Mouse (Mus musculus) gastrocnemius, postnatal 36 days (tissue): ENCODE results near the gene Zar1l. TPM values are rescaled to one million over a fixed set of nuclear protein-coding genes. Genes with fewer than 3 reads are reported as not detected.
"Not testable (repeated sequence)": the region's sequence is repeated elsewhere in the genome, so short reads cannot be mapped to it uniquely, and the experiment has no call there.

Experiments
- DNase-seq, 2 experiments: peaks; one replicate each; pipeline ENCODE4 v3.0.0; 2022
- intact Hi-C: fragments of 180-260 bp; cut with DNase I; formaldehyde crosslinking; loops from one replicate; pipeline ENCODE4 v1.15.1; 2025
- long read RNA-seq, 2 experiments: library from polyadenylated mRNA; stranded (forward); transcript quantifications; one replicate each; pipeline ENCODE4 v2.0.0; 2021
- total RNA-seq, 2 experiments: library from RNA; stranded (reverse); gene quantifications; 2 replicates each; pipeline ENCODE4 v1.2.3; 2021

The Zar1l gene
- total RNA-seq: not detected
- long read RNA-seq, experiment 1: 0 reads
- long read RNA-seq, experiment 2: 0 reads

GRCm38 (mm10) chr5:150518064-150518463, at the start of gene Zar1l:
Gene Zar1l, minus strand, starts transcription at chr5:150518164.
- intact Hi-C loops: no loop called here
- DNase-seq: no peak

GRCm38 (mm10) chr5:150566971-150567370, 49.0 kb upstream of the Zar1l start:
- intact Hi-C loops: no loop called here
- DNase-seq: no peak

- no peak for DNase-seq
- intact Hi-C loops: no loop called here
Measured at GRCm38 (mm10) chr5:150566226-150566625, 48.3 kb upstream of the Zar1l start.

GRCm38 (mm10) chr5:150564426-150564825, 46.5 kb upstream of the Zar1l start:
- intact Hi-C loops: no loop called here
- DNase-seq: no peak

- DNase-seq: no peak
- intact Hi-C loops: no loop called here
Measured at GRCm38 (mm10) chr5:150561783-150562182, 43.8 kb upstream of the Zar1l start.

- DNase-seq: no peak
- intact Hi-C loops: no loop called here
Measured at GRCm38 (mm10) chr5:150561376-150561775, 43.4 kb upstream of the Zar1l start.

- intact Hi-C loops: no loop called here
- no peak for DNase-seq
Measured at GRCm38 (mm10) chr5:150560851-150561250, 42.9 kb upstream of the Zar1l start.

- intact Hi-C loops: no loop called here
- no peak for DNase-seq
Measured at GRCm38 (mm10) chr5:150559519-150560103, 41.6 kb upstream of the Zar1l start.

- intact Hi-C loops: no loop called here
Measured at GRCm38 (mm10) chr5:150551637-150552036, 33.7 kb upstream of the Zar1l start.

GRCm38 (mm10) chr5:150543184-150543583, 25.2 kb upstream of the Zar1l start:
- no peak for DNase-seq
- intact Hi-C loops: no loop called here

More at GRCm38 (mm10) chr5:150551637-150552036, 33.7 kb upstream of the Zar1l start:
- no peak for DNase-seq

- intact Hi-C loops: no loop called here
- no peak for DNase-seq
Measured at GRCm38 (mm10) chr5:150541302-150541701, 23.3 kb upstream of the Zar1l start.

GRCm38 (mm10) chr5:150525239-150525638, 7.3 kb upstream of the Zar1l start:
- intact Hi-C loops: no loop called here

GRCm38 (mm10) chr5:150522867-150523234, 4.9 kb upstream of the Zar1l start:
- intact Hi-C loops: loop anchor here (5.0 kb wide), 1 partner anchor 144 kb away; the partner anchor contains the start of gene N4bp2l2
- no peak for DNase-seq

More at GRCm38 (mm10) chr5:150525239-150525638, 7.3 kb upstream of the Zar1l start:
- no peak for DNase-seq

- intact Hi-C loops: loop anchor here (5.0 kb wide), 1 partner anchor 145 kb away; the partner anchor contains the start of gene N4bp2l2
- peak; percentile 81 to 88 for DNase-seq
Measured at GRCm38 (mm10) chr5:150521937-150522866, 4.2 kb upstream of the Zar1l start, which contains the start of gene Brca2. Gene Brca2, plus strand, starts transcription at chr5:150522630.

GRCm38 (mm10) chr5:150519551-150519950, 1.6 kb upstream of the Zar1l start:
- DNase-seq: no peak
- intact Hi-C loops: no loop called here

- intact Hi-C loops: no loop called here
- DNase-seq: no peak
Measured at GRCm38 (mm10) chr5:150514027-150514426, 3.9 kb downstream of the Zar1l start.

- intact Hi-C loops: no loop called here
- DNase-seq: no peak
Measured at GRCm38 (mm10) chr5:150513264-150513663, 4.7 kb downstream of the Zar1l start.

GRCm38 (mm10) chr5:150510451-150511225, 7.3 kb downstream of the Zar1l start:
- intact Hi-C loops: no loop called here
- DNase-seq: no peak

- DNase-seq: peak; percentile 27 to 41
- intact Hi-C loops: no loop called here
Measured at GRCm38 (mm10) chr5:150495792-150496191, 22.2 kb downstream of the Zar1l start.

GRCm38 (mm10) chr5:150491573-150492173, 26.3 kb downstream of the Zar1l start:
- DNase-seq, intact Hi-C loops: not testable (repeated sequence)
